Mouse (Mus musculus) heart, embryonic 12.5 days (tissue): Measurements from ENCODE around the gene Dyrk1a. TPM values are rescaled to one million over a fixed set of nuclear protein-coding genes. Genes with fewer than 3 reads are reported as not detected.

Source experiments
- ATAC-seq: fragments of 200-750 bp; cut with Nextera tagmentation; 2 replicates; pipeline ENCODE4 v1.8.0; 2017; ENCODE audit warnings: moderate TSS enrichment, moderate library complexity; ENCODE audit not compliant: insufficient number of reproducible peaks, low FRiP score
- H3K27ac ChIP-seq: fragments of 300-500 bp; sonication (generic); 2 replicates; pipeline ENCODE4 v1.5.1; 2016; ENCODE audit warnings: mild to moderate bottlenecking, moderate library complexity; ENCODE audit not compliant: poor library complexity, severe bottlenecking
- H3K27me3 ChIP-seq: fragments of 300-500 bp; sonication (generic); replicated peaks from 2 replicates; pipeline ENCODE4 v1.6.1; 2016; ENCODE audit warnings: mild to moderate bottlenecking, moderate library complexity
- H3K36me3 ChIP-seq: fragments of 300-500 bp; sonication (generic); 2 replicates; pipeline ENCODE4 v1.6.1; 2016; ENCODE audit warnings: mild to moderate bottlenecking, moderate library complexity
- H3K4me1 ChIP-seq: fragments of 300-500 bp; sonication (generic); replicated peaks from 2 replicates; pipeline ENCODE4 v1.6.1; 2016; ENCODE audit warnings: mild to moderate bottlenecking
- H3K4me2 ChIP-seq: fragments of 300-500 bp; sonication (generic); 2 replicates; pipeline ENCODE4 v1.6.1; 2016; ENCODE audit warnings: mild to moderate bottlenecking, moderate library complexity
- H3K4me3 ChIP-seq: fragments of 300-500 bp; sonication (generic); 2 replicates; pipeline ENCODE4 v1.5.1; 2016; ENCODE audit warnings: mild to moderate bottlenecking
- H3K9ac ChIP-seq: fragments of 300-500 bp; sonication (generic); 2 replicates; pipeline ENCODE4 v1.6.1; 2016; ENCODE audit warnings: mild to moderate bottlenecking, moderate library complexity
- H3K9me3 ChIP-seq: fragments of 300-500 bp; sonication (generic); replicated peaks from 2 replicates; pipeline ENCODE4 v1.6.1; 2016; ENCODE audit warnings: mild to moderate bottlenecking, moderate library complexity
- WGBS: fragments of 180-500 bp; shearing (Covaris S2); methylation state at CpG from one replicate; pipeline ENCODE4 v1.1.7; 2016; 5-methylcytosine and 5-hydroxymethylcytosine counted together
- polyA plus RNA-seq: library from polyadenylated mRNA; unstranded; fragments of >200 nt; fragmentation: Nextera tagmentation; extraction: Ambion mirVana; gene quantifications from 2 replicates; pipeline ENCODE4 v1.2.1, GENCODE M21; 2016

Dyrk1a gene
- polyA plus RNA-seq, 1 experiment from 2014 or later = 7.9 TPM

GRCm38 (mm10) chr16:94559782-94560181 is 10.0 kb upstream of the Dyrk1a start:
- WGBS = 53% methylated on average over 7 of the region's 7 CpGs
- no peaks in the 10 kb centered on the region for H3K9me3 ChIP-seq
- no peak overlapping the region for H3K9ac ChIP-seq
- H3K4me3 ChIP-seq = no peak overlapping the region
- no peaks in the 10 kb centered on the region for H3K36me3 ChIP-seq
- ATAC-seq = no peak
- peak overlapping the region; percentile 41 for H3K4me2 ChIP-seq
- no peaks in the 10 kb centered on the region for H3K27me3 ChIP-seq
- peak overlapping the region; percentile 80 for H3K27ac ChIP-seq
- H3K4me1 ChIP-seq = peaks cover 28% of the 10 kb centered on the region

- H3K27ac ChIP-seq = peak overlapping the region; percentile 80
- H3K9me3 ChIP-seq = no peaks in the 10 kb centered on the region
- no peak overlapping the region for H3K9ac ChIP-seq
- WGBS = 51% methylated on average over 5 of the region's 5 CpGs
- H3K4me2 ChIP-seq = no peak overlapping the region; the same call in 1 of the 2 replicates
- peaks cover 28% of the 10 kb centered on the region for H3K4me1 ChIP-seq
- H3K4me3 ChIP-seq = no peak overlapping the region
- no peaks in the 10 kb centered on the region for H3K36me3 ChIP-seq
- no peaks in the 10 kb centered on the region for H3K27me3 ChIP-seq
- ATAC-seq = no peak
These were observed 9.2 kb upstream of the Dyrk1a start for GRCm38 (mm10) chr16:94560618-94561017.

DNA sequence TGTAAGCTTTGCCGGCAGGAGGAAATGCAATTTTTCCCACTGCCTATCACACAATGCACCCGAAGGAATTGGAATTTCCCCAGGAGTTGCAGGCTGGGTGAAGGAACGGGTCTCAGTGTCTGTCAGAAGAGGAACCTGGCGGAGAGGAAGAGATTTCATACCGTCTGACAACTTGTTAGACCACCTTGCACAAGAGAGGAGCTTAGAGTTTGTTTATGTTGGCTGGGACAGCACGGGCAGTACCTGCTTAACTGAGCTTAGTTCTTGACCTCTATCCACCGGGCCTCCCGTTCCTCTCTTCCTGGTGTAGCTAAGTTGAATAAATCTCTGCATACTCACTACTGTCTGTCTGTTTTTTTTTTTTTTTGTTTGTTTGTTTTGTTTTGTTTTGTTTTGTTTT is 3.7 kb upstream of the Dyrk1a start:
- Histone ChIP-seq H3K4me1 (peaks cover 13% of the 10 kb centered on the region), H3K9ac (no peak overlapping the region), H3K27me3 (no peaks in the 10 kb centered on the region), H3K36me3 (no peaks in the 10 kb centered on the region), H3K4me2 (no peak overlapping the region), H3K4me3 (no peak overlapping the region), H3K27ac (no peak overlapping the region; the same call in 1 of the 2 replicates), H3K9me3 (no peaks in the 10 kb centered on the region)
- ATAC-seq = no peak
- WGBS = 49% methylated on average over 8 of the region's 8 CpGs

DNA sequence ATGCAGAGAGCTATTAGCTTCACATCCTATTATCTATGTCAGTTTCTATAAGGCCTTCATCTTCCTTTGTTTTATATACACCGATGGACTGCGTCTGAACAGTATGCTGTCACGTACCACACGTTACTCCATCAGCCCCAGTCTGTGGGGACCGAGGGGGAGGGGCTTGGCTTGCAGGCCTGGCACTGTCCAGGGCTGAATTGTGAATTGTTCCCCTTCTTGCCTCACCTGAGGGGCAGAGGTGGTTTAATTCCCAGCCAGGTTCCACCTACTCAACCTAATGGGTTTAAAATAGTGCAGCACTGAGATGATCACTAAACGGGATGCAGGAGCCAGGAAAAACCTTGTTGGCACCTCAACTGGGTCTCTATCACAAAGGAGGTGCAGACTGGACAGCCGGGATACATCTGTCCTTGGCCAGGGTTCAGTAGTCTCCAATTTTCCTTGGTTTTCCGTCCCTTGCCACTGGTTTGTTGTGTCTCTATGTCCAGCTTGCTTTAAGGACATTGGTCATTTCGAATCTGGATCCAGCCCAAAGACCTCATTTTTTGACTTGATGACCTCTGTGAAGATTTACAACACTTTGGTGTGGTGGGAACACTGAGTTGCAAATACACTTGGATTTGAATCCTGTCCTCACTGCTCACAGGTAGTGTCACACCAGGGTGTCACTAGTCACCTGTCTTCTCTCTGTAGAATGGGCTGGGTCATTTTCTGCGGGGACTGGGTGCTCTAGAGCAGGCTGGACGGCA is 2.8 kb upstream of the Dyrk1a start:
- no peaks in the 10 kb centered on the region for H3K27me3 ChIP-seq
- 83% methylated on average over 11 of the region's 11 CpGs for WGBS
- no peak for ATAC-seq
- H3K4me3 ChIP-seq = no peak overlapping the region
- no peak overlapping the region for H3K4me2 ChIP-seq
- no peaks in the 10 kb centered on the region for H3K9me3 ChIP-seq
- no peak overlapping the region for H3K9ac ChIP-seq
- no peaks in the 10 kb centered on the region for H3K36me3 ChIP-seq
- H3K4me1 ChIP-seq = peaks cover 14% of the 10 kb centered on the region
- H3K27ac ChIP-seq = no peak overlapping the region

DNA sequence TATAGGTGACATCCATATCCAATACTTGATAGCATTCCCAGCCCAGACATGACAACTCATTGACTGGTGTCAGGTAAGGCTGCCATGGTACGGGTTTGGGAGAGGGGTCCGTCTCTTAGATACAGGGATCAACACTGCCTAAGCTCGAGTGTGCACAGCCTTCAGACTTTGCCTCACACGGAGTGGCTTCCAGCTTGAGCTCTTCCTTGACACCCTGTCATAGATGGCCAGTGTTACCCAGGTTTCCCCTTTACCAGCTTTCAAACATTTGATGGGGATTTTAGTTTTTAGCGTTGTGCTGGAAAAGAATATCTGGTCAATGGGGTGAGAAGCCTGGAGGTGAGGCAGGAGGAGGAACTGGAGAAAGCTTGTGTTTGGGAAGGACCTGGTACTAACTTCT is 2.1 kb upstream of the Dyrk1a start:
- H3K36me3 ChIP-seq = no peaks in the 10 kb centered on the region
- ATAC-seq = no peak
- H3K27ac ChIP-seq = peak overlapping the region; percentile 100
- H3K9me3 ChIP-seq = no peaks in the 10 kb centered on the region
- H3K9ac ChIP-seq = no peak overlapping the region
- peak overlapping the region; percentile 97; the same call in 1 of the 2 replicates for H3K4me3 ChIP-seq
- H3K4me1 ChIP-seq = peaks cover 21% of the 10 kb centered on the region
- H3K4me2 ChIP-seq = no peak overlapping the region
- WGBS = 56% methylated on average over 5 of the region's 5 CpGs
- no peaks in the 10 kb centered on the region for H3K27me3 ChIP-seq

DNA sequence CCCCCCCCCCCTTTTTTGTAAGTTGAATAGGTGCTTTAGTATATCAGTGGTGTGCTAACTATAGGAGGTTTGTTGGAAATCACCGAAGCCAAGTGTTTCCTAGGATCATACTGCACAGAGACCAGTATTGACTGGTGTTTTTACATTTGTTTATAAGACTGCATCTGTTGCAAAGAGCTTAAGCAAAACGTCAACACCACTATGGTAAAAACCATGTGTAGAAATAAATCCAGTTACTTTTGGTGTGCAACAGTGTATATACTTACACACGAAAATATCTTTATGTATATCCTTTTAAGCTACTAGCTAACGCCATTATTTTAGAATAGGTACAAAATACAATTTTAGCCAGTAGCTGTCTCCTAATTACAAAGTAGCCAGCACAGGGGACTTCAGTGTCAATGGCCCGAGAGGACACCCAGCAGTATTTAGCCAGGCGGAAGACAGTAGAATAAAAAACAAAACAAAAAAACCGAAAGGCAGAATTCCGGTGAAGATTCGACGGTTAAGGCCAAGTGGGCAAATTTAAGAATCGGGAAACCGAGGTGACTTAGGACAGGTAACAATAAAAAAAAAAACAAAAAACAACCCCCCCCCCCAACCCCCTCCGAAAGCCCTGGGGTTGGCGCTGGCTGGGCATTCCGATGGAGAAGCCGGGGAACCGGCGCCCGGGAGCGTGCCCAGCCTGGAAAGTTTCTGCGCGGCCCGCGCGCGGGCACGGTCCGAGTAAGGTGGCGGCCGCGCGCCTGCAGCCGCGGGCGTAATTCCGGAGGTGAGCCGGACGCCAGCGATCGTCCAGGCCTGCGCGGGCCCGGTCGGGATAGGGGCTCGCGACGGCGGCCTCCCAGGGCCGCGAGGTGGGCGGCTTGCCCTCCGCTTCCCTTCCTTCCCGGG is 1.2 kb upstream of the Dyrk1a start:
- H3K4me2 ChIP-seq = peak overlapping the region; percentile 74
- H3K9ac ChIP-seq = peak overlapping the region; percentile 67
- H3K27ac ChIP-seq = peak overlapping the region; percentile 100
- no peaks in the 10 kb centered on the region for H3K36me3 ChIP-seq
- ATAC-seq = peak; percentile 83
- peaks cover 26% of the 10 kb centered on the region for H3K4me1 ChIP-seq
- peak overlapping the region; percentile 97 for H3K4me3 ChIP-seq
- H3K9me3 ChIP-seq = no peaks in the 10 kb centered on the region
- WGBS = 1% methylated on average over 53 of the region's 53 CpGs
- H3K27me3 ChIP-seq = no peaks in the 10 kb centered on the region

DNA sequence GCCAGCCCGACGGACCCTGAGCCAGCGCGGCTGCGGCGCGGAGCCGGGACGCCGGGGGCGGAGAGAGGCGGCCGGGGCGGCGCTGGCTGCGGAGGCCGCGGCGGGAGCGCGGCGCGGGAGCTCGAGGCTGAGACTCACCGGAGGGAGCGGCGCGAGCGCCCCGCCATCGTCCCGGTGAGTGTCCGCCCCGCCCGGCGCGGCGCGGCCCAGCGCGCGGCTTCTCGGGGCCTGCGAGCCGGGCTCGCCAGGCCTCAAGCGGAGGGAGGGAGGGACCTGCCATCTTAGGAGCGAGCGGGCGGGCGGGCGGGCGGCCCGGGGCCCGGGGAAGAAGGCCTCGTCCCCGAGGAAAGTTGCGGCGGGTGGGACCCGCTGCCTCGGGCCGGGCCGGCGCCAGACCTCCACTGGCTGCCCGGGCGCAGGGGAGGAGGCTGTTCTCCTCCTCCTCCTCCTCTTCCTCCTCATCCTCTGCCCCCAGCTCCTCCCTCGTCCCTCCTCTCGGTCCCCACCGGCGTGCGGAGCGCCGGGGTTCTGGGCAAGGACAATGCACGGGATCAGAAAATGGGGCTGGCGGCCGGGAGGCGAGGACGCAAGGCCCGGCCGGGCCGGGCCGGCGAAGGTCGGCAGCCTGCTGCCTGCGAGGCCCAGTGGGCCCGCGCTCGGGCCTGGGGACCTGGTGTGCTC is 691 bp downstream of the Dyrk1a start:
- Histone ChIP-seq H3K4me3 (peak overlapping the region; percentile 97), H3K4me1 (peaks cover 36% of the 10 kb centered on the region), H3K27me3 (no peaks in the 10 kb centered on the region), H3K9me3 (no peaks in the 10 kb centered on the region), H3K27ac (peak overlapping the region; percentile 100), H3K4me2 (peak overlapping the region; percentile 82), H3K9ac (peak overlapping the region; percentile 100), H3K36me3 (no peaks in the 10 kb centered on the region)
- WGBS = 1% methylated on average over 78 of the region's 88 CpGs
- peak; percentile 26 for ATAC-seq

DNA sequence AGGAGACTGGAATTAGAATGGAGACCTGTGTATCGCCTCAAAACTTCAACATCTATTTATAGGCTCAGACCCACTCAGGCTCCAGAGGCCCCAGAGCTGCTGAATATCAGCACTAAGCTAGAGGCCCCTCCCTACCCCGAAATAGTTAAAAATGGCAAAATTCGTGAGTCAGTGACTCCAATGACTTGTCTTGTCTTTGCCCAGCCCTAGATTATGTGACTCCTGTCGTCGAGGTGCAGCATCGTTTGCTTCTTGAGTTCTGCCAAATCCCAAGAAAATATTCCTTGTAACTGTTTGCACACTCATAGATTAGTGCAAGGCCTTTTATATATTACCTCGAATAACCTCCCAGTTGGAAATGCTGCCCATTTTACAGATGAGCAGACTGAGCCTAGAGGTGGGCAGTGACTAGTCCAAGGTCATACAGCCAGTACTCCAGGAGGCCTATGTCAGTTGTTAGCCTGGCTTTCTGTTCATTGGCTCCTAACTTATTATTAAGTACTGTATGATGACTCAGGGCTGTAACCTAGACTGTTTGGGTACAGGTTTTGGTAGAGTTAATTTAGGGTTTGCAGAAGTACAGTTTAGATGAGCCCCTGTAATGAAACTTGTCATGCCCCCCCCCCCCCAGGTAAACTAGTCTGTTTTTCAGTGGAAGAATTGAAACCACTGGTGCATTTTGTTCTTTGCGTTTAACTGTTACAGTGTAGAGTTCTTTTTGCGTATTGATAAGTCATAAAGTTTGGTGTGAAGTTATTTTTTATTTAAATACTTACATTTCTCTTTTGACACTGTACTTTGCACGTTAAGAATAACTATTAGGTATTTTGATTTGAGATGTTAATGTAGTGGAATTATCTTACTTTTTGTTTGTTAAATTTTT is 1.5 kb downstream of the Dyrk1a start:
- Histone ChIP-seq H3K27ac (peak overlapping the region; percentile 100), H3K9ac (peak overlapping the region; percentile 100), H3K36me3 (no peaks in the 10 kb centered on the region), H3K27me3 (no peaks in the 10 kb centered on the region), H3K4me1 (peaks cover 44% of the 10 kb centered on the region), H3K4me2 (peak overlapping the region; percentile 82), H3K4me3 (peak overlapping the region; percentile 97), H3K9me3 (no peaks in the 10 kb centered on the region)
- 25% methylated on average over 10 of the region's 10 CpGs for WGBS
- ATAC-seq = no peak

DNA sequence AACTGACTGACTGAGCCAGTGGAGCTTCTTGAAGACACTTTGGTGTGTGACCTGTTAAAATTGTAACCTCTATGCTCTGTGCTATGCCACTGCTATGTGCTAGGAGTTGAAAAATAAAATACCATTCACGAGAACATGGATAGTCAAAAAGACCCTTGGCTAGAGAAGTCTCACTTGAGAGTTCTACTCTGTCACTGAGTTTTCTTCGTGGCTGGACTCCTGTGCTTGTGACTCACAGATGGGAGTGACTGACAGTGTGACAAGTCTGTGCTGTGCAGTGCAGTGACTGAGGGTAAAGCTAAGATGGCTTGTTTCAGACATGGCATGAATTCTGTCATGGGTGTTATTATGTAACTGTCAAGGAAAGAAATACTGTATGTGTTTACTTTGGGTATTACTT is 2.6 kb downstream of the Dyrk1a start:
- Histone ChIP-seq H3K4me1 (peaks cover 54% of the 10 kb centered on the region), H3K27ac (peak overlapping the region; percentile 39; the same call in 1 of the 2 replicates), H3K4me2 (peak overlapping the region; percentile 56), H3K9ac (peak overlapping the region; percentile 52; the same call in 1 of the 2 replicates), H3K36me3 (no peaks in the 10 kb centered on the region), H3K27me3 (no peaks in the 10 kb centered on the region), H3K4me3 (peak overlapping the region; percentile 27), H3K9me3 (no peaks in the 10 kb centered on the region)
- ATAC-seq = no peak
- 25% methylated on average over 2 of the region's 2 CpGs for WGBS

GRCm38 (mm10) chr16:94574025-94574717 is 4.4 kb downstream of the Dyrk1a start:
- H3K4me2 ChIP-seq = no peak overlapping the region
- 70% methylated on average over 3 of the region's 3 CpGs for WGBS
- H3K27me3 ChIP-seq = no peaks in the 10 kb centered on the region
- ATAC-seq = no peak
- H3K9me3 ChIP-seq = no peaks in the 10 kb centered on the region
- H3K4me3 ChIP-seq = no peak overlapping the region
- no peak overlapping the region for H3K9ac ChIP-seq
- H3K36me3 ChIP-seq = no peaks in the 10 kb centered on the region
- peaks cover 59% of the 10 kb centered on the region for H3K4me1 ChIP-seq
- H3K27ac ChIP-seq = no peak overlapping the region; the same call in 1 of the 2 replicates
